Mouse (Mus musculus): Measurements from ENCODE around the gene Zfp61.

The Zfp61 gene

DNA sequence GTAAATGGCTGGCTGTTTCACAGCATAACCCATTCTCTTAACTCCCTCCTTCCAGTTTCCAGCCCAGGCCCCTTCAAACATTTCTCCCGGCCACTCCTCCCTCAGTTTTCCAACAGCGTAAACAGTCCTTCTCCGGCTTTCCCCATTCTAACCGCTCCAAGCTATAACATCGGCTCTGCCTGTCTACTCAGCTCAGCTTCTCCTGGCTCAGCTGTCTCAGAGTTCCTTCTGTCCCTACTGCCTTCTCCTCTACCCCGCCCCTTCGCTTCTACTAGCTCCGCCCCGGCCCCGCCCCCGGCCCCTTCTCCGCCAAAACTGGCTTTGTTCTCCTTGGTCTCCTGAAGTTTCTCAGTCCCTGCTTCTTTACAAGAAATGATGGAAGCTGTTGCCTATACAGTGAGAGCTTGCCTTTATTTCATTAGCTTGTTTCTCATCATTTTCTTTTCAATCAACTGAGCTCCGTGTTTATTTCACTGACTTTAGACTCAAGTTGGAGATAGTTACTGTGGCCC, at the start of gene Zfp61:
Gene Zfp61 (minus strand): TSS at position 462 of the 512 bp plus-strand sequence.
- Histone ChIP-seq H3K4me1 (replicated peaks; ENCODE audit: low read depth, low read length) (peaks cover 18% of the 10 kb centered on the region), H3K36me3 (ENCODE audit: insufficient read depth, low read length) (peaks cover 32% of the 10 kb centered on the region)

DNA sequence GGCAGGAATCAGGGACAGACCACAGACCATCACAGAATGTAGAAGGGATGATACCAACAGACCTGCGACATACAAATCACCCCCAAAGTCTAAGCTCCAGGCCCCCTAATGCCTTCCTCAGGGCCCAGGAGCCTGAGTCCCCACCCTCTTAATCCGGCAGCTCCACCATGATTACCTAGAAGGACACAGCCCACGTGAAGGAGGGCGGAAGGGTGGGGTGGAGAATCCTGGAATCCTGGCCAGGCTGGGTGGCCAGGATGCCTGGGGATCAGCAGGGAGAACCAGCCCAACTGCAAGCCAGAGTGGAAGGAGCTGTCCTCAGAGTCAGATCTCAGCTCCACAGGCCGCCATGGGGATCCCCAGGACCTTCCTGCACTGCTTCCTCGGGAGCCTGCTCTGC, 47.9 kb upstream of the Zfp61 start, which contains the start of gene Lypd5:
Gene Lypd5 (plus strand): TSS at position 301 of the 400 bp plus-strand sequence.
- Histone ChIP-seq H3K4me3 (replicated peaks; ENCODE audit: low read length) (0 out of 2 replicates have a peak within 1 kb of the TSS, but pooled peaks have one; percentile 20), H3K9me3 (ENCODE audit: low read length) (no peaks in the 10 kb centered on the region), H3K4me1 (replicated peaks; ENCODE audit: low read depth, low read length) (peaks cover 15% of the 10 kb centered on the region), H3K36me3 (ENCODE audit: insufficient read depth, low read length) (no peaks in the 10 kb centered on the region), H3K27me3 (ENCODE audit: insufficient read depth, low read length) (peaks cover 44% of the 10 kb centered on the region)
- no peak for TF ChIP-seq NANOG (IDR thresholded peaks at IDR 0.05; ENCODE audit: borderline replicate concordance, low read length)
- no peak for TF ChIP-seq POU5F1 (IDR thresholded peaks at IDR 0.05; ENCODE audit: borderline replicate concordance, low read length)
- TF ChIP-seq CTCF (conservative IDR thresholded peaks at IDR 0.05; ENCODE audit: low read length): no peak

More for the DNA sequence above, at the start of gene Zfp61:
- Histone ChIP-seq H3K9me3 (ENCODE audit: low read length) (peaks cover 8% of the 10 kb centered on the region), H3K4me3 (replicated peaks; ENCODE audit: low read length) (peak within 1 kb of the TSS; percentile 97), H3K27me3 (ENCODE audit: insufficient read depth, low read length) (peaks cover 8% of the 10 kb centered on the region; the same call in 1 of the 2 replicates)
- TF ChIP-seq POU5F1 (IDR thresholded peaks at IDR 0.05; ENCODE audit: borderline replicate concordance, low read length): no peak

DNA sequence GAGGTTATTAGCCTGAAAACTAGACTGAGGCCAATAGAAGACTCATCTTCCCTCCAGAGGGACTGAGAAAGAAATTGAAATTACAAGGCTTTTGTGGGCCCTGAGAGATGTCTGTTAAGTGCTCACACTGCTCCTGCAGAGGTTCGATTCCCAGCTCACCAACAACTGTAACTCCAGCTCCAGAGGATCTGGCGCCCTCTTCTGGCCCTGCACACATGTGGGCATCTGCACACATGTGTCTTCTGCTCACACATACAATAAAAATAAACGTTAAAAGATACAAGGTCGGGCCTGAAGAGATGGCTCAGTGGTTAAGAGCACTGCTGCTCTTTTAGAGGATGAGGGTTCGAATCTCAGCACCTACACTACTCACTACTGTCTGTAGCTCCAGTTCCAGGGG, 45.4 kb upstream of the Zfp61 start:
- H3K36me3 ChIP-seq (ENCODE audit: insufficient read depth, low read length): no peaks in the 10 kb centered on the region
- H3K9me3 ChIP-seq (ENCODE audit: low read length): no peaks in the 10 kb centered on the region
- H3K27me3 ChIP-seq (ENCODE audit: insufficient read depth, low read length): peaks cover 19% of the 10 kb centered on the region
- peak; percentile 40 for TF ChIP-seq CTCF (conservative IDR thresholded peaks at IDR 0.05; ENCODE audit: low read length)
- no peak for TF ChIP-seq POU5F1 (IDR thresholded peaks at IDR 0.05; ENCODE audit: borderline replicate concordance, low read length)
- no peak for TF ChIP-seq NANOG (IDR thresholded peaks at IDR 0.05; ENCODE audit: borderline replicate concordance, low read length)
- peaks cover 8% of the 10 kb centered on the region for H3K4me1 ChIP-seq (replicated peaks; ENCODE audit: low read depth, low read length)
- H3K4me3 ChIP-seq (replicated peaks; ENCODE audit: low read length): no peak overlapping the region

DNA sequence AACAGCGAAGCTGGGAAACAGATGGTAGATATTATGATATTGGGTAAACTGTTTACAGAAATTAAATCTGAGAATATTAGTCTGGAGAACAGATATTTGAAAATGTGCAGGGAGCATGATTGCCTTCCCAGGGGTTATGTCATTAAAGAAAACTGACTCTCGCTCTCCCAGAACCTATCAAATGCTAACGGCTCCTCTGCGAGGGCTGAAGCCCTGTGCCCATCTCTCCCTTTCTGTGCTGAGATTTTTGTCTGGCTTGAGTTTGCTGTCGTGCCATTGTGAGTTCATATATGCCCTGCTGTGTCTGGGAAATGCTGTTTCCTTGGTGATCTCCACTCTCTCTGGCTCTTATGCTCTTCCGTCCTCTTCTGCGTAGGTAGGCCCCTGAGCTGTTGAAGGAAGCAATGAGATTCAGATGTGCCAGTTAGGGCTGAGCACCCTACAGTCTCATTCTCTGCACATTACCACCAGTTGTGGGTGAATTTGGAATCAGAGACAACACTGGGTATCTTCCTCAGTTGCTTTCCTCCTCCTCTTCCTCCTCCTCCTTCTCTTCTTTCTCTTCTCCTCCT, 42.8 kb upstream of the Zfp61 start:
- H3K27me3 ChIP-seq (ENCODE audit: insufficient read depth, low read length): peaks cover 2% of the 10 kb centered on the region; the same call in 1 of the 2 replicates
- H3K4me1 ChIP-seq (replicated peaks; ENCODE audit: low read depth, low read length): peaks cover 3% of the 10 kb centered on the region
- H3K36me3 ChIP-seq (ENCODE audit: insufficient read depth, low read length): no peaks in the 10 kb centered on the region
- H3K9me3 ChIP-seq (ENCODE audit: low read length): no peaks in the 10 kb centered on the region
- H3K4me3 ChIP-seq (replicated peaks; ENCODE audit: low read length): no peak overlapping the region
- TF ChIP-seq CTCF (conservative IDR thresholded peaks at IDR 0.05; ENCODE audit: low read length): no peak
- no peak for TF ChIP-seq NANOG (IDR thresholded peaks at IDR 0.05; ENCODE audit: borderline replicate concordance, low read length)
- no peak for TF ChIP-seq POU5F1 (IDR thresholded peaks at IDR 0.05; ENCODE audit: borderline replicate concordance, low read length)

DNA sequence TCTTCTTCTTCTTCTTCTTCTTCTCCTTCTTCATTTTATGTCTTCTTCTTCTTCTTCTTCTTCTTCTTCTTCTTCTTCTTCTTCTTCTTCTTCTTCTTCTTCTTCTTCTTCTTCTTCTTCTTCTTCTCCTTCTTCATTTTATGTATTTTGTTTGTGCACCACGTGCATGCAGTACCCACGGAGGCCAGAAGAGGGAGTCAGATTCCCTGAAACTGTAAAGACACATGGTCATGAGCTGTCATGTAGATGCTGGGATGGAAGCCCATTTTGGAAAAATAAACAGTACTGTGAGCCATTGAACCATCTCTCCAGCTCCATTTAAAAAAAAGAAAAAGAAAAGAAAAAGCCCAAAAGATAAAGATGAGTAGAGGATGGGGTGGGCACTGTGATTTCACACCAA, 37.2 kb upstream of the Zfp61 start:
- H3K36me3 ChIP-seq (ENCODE audit: insufficient read depth, low read length): no peaks in the 10 kb centered on the region
- no peaks in the 10 kb centered on the region for H3K9me3 ChIP-seq (ENCODE audit: low read length)
- H3K4me3 ChIP-seq (replicated peaks; ENCODE audit: low read length): no peak overlapping the region
- peaks cover 7% of the 10 kb centered on the region; the same call in 1 of the 2 replicates for H3K4me1 ChIP-seq (replicated peaks; ENCODE audit: low read depth, low read length)
- TF ChIP-seq CTCF (conservative IDR thresholded peaks at IDR 0.05; ENCODE audit: low read length) (peak; percentile 53), POU5F1 (IDR thresholded peaks at IDR 0.05; ENCODE audit: borderline replicate concordance, low read length) (no peak)
- H3K27me3 ChIP-seq (ENCODE audit: insufficient read depth, low read length): peaks cover 28% of the 10 kb centered on the region

DNA sequence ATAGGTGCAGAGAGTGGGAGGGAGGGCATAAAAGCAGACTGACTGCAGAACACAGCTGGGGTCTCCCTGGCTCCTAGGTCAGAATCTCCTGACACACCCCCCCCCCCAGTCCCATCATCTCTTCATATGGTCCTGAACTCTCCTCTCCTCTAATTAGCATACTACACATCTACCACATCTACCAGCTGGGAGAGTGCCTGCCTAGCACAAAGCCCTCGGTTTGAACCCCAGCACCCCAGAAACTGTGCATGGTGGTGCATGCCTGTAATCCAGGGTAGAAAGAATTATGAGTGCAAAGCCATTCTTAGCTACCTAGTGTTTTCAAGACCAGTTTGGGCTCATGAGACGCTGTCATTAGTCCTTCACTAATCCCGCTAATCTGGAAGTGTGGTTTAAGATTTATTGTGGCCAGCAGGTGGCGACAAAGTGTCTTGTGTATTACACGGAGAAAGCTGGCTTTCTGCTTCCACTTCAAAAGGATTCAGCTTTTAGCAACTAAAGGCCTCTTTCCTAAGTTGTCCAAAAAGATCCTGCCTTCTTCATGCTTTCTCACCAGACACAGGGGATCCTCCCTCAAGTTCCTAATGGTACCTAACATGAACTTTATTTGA, 34.8 kb upstream of the Zfp61 start:
- Histone ChIP-seq H3K36me3 (ENCODE audit: insufficient read depth, low read length) (no peaks in the 10 kb centered on the region), H3K4me1 (replicated peaks; ENCODE audit: low read depth, low read length) (peaks cover 11% of the 10 kb centered on the region; the same call in 1 of the 2 replicates), H3K27me3 (ENCODE audit: insufficient read depth, low read length) (peaks cover 44% of the 10 kb centered on the region), H3K4me3 (replicated peaks; ENCODE audit: low read length) (no peak overlapping the region), H3K9me3 (ENCODE audit: low read length) (0 out of 2 replicates have a peak, but pooled peaks cover 5% of the 10 kb centered on the region)
- TF ChIP-seq POU5F1 (IDR thresholded peaks at IDR 0.05; ENCODE audit: borderline replicate concordance, low read length): no peak
- TF ChIP-seq CTCF (conservative IDR thresholded peaks at IDR 0.05; ENCODE audit: low read length): peak; percentile 52

DNA sequence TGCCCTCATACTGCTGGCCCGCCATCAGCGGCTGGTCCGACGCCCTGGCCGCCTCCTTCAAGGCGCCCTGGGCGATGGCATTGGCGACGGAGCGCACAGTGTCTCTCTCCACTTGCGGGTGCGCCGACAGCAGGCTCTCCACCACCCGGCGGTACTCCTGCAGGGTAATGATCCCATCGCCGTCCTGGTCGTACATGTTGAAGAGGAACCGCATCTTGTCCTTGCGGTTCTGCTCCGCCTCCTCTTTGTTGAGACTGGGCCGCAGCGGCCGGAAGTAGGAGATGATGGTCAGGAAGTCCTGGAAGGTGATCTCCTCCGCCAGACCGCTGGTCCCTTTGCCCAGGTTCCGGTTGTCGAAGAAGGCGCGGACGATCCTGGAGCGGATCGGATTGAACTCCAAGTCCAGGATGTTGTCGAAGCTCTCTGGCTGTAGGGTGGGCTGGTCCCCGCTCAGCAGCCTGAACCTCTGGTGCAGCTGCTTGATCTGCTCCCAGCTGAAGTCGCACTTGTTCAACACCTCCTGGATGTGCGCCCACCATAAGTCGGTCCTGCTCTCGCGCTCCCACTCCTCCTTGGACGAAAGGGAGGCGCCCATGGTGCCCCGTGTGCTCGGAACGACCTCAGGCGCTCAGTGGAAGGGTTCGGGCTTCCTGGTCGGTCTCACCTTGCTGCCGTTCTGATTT, 32.4 kb upstream of the Zfp61 start, which contains the start of gene Tescl:
Gene Tescl (minus strand): TSS at position 633 of the 683 bp plus-strand sequence.
- no peak for TF ChIP-seq CTCF (conservative IDR thresholded peaks at IDR 0.05; ENCODE audit: low read length)
- no peak for TF ChIP-seq POU5F1 (IDR thresholded peaks at IDR 0.05; ENCODE audit: borderline replicate concordance, low read length)
- TF ChIP-seq NANOG (IDR thresholded peaks at IDR 0.05; ENCODE audit: borderline replicate concordance, low read length): no peak

GRCm38 (mm10) chr7:24327281-24327975, 26.4 kb upstream of the Zfp61 start:
- TF ChIP-seq CTCF (conservative IDR thresholded peaks at IDR 0.05; ENCODE audit: low read length): no peak
- no peak for TF ChIP-seq POU5F1 (IDR thresholded peaks at IDR 0.05; ENCODE audit: borderline replicate concordance, low read length)
- TF ChIP-seq NANOG (IDR thresholded peaks at IDR 0.05; ENCODE audit: borderline replicate concordance, low read length): no peak
- peaks cover 30% of the 10 kb centered on the region for H3K27me3 ChIP-seq (ENCODE audit: insufficient read depth, low read length)
- H3K36me3 ChIP-seq (ENCODE audit: insufficient read depth, low read length): no peaks in the 10 kb centered on the region
- peaks cover 10% of the 10 kb centered on the region; the same call in 1 of the 2 replicates for H3K9me3 ChIP-seq (ENCODE audit: low read length)
- peaks cover 8% of the 10 kb centered on the region for H3K4me1 ChIP-seq (replicated peaks; ENCODE audit: low read depth, low read length)
- H3K4me3 ChIP-seq (replicated peaks; ENCODE audit: low read length): no peak overlapping the region

More for the DNA sequence above, 32.4 kb upstream of the Zfp61 start, which contains the start of gene Tescl:
- no peaks in the 10 kb centered on the region for H3K36me3 ChIP-seq (ENCODE audit: insufficient read depth, low read length)
- H3K4me1 ChIP-seq (replicated peaks; ENCODE audit: low read depth, low read length): peaks cover 11% of the 10 kb centered on the region; the same call in 1 of the 2 replicates
- H3K4me3 ChIP-seq (replicated peaks; ENCODE audit: low read length): peak within 1 kb of the TSS; percentile 80
- H3K27me3 ChIP-seq (ENCODE audit: insufficient read depth, low read length): peaks cover 49% of the 10 kb centered on the region
- H3K9me3 ChIP-seq (ENCODE audit: low read length): 0 out of 2 replicates have a peak, but pooled peaks cover 5% of the 10 kb centered on the region

All from E14TG2a.4 (cell line).